Mouse (Mus musculus): ENCODE measurements at regions not wholly inside any gene's neighbourhood (a gene's known extent, or its start where the extent isn't known, plus 50 kb on each side); places are given as distances from the start of the nearest gene placed in this dataset.
A peak's percentile ranks its signal among the peaks of the same experiment; 100 is the strongest.

DNA sequence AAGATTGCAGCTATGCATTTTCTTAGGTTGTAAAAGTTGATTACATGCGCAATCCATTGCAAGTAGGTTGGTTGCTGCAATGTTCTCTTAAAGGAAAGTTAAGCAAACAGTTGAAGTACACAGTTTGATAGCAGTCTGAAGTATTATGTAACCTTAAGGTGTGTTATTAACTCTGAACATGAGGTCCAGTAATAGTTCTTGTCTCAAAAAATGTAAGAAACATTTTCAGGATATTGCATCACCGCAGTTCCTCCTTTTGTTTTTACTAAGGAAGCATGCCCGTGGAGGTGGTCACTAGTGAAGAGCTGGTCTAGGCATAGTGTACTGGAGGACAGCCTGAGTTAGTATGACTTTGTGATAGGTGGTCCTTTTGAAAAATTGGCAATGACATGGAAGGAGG, 339.4 kb upstream of the Cldn34d start:
- ATAC-seq (peak; percentile 67), DNase-seq (no peak)
- Histone ChIP-seq H3K4me2 (ENCODE audit: low read depth, low read length) (no peak overlapping the region), H3K9me3 (ENCODE audit: low read length) (no peaks in the 10 kb centered on the region), H3K9ac (replicated peaks) (no peak overlapping the region), H3K27me3 (ENCODE audit: insufficient read depth, low read length) (no peaks in the 10 kb centered on the region), H3K27ac (ENCODE audit: low read depth) (no peak overlapping the region), H3K36me3 (replicated peaks; ENCODE audit: insufficient read depth, low read length) (no peaks in the 10 kb centered on the region), H3K4me3 (ENCODE audit: low read depth, low read length) (no peak overlapping the region), H3K4me1 (ENCODE audit: insufficient read depth) (no peaks in the 10 kb centered on the region)
- WGBS (ENCODE audit: insufficient replicate concordance) = 70% methylated on average over 3 of the region's 3 CpGs
- TF ChIP-seq EP300 (IDR thresholded peaks at IDR 0.05; ENCODE audit: low read depth) (no peak), CTCF (IDR thresholded peaks at IDR 0.05; ENCODE audit: low read depth) (no peak)

GRCm38 (mm10) chrX:76938315-76938714, 335.6 kb upstream of the Cldn34d start:
- TF ChIP-seq CTCF (IDR thresholded peaks at IDR 0.05; ENCODE audit: low read depth) = no peak
- no peak for TF ChIP-seq EP300 (IDR thresholded peaks at IDR 0.05; ENCODE audit: low read depth)
- no peak for DNase-seq
- Histone ChIP-seq H3K36me3 (replicated peaks; ENCODE audit: insufficient read depth, low read length) (no peaks in the 10 kb centered on the region), H3K4me2 (ENCODE audit: low read depth, low read length) (no peak overlapping the region), H3K27me3 (ENCODE audit: insufficient read depth, low read length) (no peaks in the 10 kb centered on the region), H3K9me3 (ENCODE audit: low read length) (no peaks in the 10 kb centered on the region), H3K4me1 (ENCODE audit: insufficient read depth) (no peaks in the 10 kb centered on the region), H3K27ac (ENCODE audit: low read depth) (no peak overlapping the region), H3K4me3 (ENCODE audit: low read depth, low read length) (no peak overlapping the region), H3K9ac (replicated peaks) (no peak overlapping the region)
- ATAC-seq = no peak
- 94% methylated on average over 1 of the region's 1 CpGs for WGBS (ENCODE audit: insufficient replicate concordance)

Data from liver, postnatal 0 days (tissue).